Mouse (Mus musculus): Measurements from ENCODE around the gene Lmbrd1.
"Not testable (repeated sequence)": the region's sequence is repeated elsewhere in the genome, so short reads cannot be mapped to it uniquely, and the experiment has no call there.

Lmbrd1 gene

DNA sequence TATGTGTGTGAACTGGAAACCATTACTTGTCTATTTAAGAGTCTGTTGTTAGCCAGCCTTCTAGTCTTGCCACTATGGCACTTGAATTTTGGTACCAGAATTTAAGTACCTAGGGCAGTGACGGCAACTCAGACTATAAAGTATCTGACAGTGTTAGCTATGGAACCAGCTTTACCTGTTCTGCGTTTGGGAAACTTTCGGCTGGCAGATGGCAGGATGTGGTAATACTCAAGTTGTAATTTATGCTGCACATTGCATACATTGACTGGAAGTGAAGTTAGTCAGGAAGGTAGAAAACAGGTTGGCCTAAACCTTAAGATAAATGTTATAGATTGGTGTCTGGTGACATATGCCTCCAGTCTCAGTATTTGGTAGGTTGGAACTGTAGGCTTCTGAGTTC, 53.9 kb downstream of the Lmbrd1 start:
- no peak for DNase-seq

DNA sequence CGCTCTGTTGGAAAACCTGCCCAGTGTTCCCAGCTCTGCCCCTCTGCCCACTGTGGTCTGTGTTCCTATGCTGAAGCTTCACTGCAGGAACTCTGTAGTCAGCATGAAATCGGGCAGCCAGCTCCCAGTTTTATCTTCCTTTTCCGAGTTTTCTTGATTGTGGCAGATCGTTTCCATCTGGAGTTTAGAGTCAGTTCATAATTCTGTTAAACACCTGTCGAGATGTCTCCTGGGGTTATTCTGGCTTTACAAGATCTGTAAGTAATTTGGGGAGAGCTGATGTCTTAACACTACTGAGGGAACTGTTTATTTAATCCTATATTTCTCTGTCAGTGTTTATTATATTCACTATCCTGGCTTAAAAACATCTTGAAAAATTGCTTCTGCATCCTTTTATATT, 56.4 kb downstream of the Lmbrd1 start:
- no peak for DNase-seq

DNA sequence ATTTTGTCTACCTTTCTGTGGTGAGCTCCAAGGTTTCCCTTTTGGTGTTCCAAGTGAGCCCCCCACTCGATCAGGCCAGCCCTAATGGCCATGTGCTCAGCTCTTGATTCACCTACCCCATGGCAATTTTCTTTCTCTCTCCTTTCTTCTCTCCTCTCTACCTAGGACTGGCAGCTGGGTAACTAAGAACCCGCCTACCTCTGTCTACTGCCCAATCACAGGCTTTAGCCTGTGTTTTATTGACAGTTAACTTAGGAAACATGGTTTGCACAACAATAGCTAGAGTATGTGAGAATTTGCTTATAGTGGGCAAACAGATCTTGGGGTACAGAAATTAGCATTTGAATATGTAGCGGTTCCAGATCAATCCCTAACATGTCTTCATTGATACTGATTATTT, 62.5 kb downstream of the Lmbrd1 start:
- DNase-seq: no peak

- no peak for DNase-seq
These were observed 63.1 kb downstream of the Lmbrd1 start for GRCm38 (mm10) chr1:24741552-24741951.

- no peak for DNase-seq
These were observed 64.9 kb downstream of the Lmbrd1 start for GRCm38 (mm10) chr1:24743191-24743924.

DNA sequence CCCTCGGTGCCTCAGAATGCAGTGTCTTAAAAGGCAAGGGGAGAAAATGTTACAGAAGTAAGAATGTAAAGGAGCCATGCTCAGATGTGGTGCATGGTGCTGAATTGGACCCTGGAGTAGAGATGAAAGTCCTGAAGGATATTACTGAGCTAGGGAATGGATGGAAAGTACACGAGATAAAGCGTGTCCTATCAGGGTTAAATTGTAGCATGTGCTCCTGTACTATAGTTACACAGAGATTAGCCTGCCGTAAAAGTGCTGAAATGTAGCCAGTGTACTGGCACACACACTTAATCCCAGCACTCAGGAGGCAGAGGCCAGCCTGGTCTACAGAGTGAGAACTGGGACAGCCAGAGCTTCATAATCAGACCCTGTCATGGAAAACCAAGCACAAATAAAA, 74.3 kb downstream of the Lmbrd1 start:
- no peak for DNase-seq

DNA sequence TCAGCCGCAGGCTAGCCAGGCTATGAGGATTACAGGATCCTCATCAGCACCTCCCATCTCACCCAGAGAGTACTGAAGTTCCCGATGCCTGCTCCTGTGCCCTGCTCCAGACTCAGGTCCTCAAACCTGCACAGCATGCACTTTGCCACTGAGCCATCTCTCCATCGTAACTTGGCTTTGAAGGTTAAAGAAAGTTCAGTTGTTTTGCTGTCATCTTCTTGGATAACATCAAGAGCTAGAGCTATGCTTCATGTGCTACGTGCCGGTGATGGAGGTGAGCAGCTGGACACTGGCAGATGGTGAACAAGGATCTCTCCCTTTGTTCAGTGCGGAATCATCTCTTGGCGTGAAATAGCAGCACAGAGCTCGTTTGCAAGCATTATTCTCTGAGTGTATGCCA, 80.1 kb downstream of the Lmbrd1 start:
- DNase-seq: no peak

GRCm38 (mm10) chr1:24766466-24766865, 88.0 kb downstream of the Lmbrd1 start:
- no peak for DNase-seq

DNA sequence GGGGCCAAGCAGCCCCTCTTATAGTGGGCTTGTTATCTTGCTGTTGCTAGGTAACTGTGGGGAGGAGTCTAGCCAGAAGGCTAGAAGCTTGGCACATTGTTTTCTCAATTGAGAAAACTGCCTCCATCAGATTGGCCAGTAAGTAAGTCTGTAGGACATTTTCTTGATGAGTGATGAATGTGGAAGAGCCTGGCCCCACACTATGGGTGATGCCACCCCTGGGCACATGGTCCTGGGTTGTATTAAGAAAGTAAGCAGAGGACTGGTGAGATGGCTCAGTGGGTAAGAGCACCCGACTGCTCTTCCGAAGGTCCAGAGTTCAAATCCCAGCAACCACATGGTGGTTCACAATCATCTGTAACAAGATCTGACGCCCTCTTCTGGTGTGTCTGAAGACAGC, 88.8 kb downstream of the Lmbrd1 start:
- DNase-seq: not testable (repeated sequence)

DNA sequence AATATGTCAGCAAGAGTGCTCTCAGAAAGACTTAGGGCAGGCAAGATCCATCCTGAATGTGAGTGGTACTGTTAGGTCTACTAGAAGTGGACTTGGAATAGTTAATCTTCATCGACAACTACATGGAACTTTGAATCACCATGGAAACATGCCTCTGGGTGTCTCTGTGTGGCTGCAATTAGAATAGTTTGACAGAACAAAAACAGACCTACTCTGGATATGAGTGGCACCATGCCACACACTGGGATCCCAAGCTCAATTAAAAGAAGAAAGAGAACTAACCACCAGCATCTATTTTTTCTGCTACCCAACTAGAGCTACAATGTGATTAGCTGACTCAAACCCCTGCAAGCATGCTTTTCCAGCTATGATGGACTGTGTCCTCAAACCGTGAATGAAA, 95.2 kb downstream of the Lmbrd1 start:
- DNase-seq: no peak

- DNase-seq: no peak
These were observed 98.1 kb downstream of the Lmbrd1 start for GRCm38 (mm10) chr1:24776576-24776975.

DNA sequence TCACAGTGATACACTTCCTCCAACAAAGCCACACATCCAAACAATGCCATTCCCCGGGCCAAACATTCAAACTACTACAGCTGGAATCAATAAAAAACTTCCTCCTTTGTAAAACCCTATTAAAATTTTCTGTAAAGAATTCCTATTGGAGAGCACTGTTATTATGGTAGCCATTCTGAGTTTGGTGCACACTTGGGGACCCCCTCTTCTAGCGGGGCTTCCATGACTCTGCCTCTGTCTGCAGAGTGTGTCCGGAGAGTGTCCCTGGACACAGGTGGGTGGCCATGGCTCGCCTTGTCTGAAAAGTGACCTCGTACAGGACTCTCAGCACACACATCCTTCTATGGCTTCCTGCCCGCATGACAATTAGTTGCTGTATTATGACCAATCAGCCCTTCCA, 114.7 kb downstream of the Lmbrd1 start:
- no peak for DNase-seq

DNA sequence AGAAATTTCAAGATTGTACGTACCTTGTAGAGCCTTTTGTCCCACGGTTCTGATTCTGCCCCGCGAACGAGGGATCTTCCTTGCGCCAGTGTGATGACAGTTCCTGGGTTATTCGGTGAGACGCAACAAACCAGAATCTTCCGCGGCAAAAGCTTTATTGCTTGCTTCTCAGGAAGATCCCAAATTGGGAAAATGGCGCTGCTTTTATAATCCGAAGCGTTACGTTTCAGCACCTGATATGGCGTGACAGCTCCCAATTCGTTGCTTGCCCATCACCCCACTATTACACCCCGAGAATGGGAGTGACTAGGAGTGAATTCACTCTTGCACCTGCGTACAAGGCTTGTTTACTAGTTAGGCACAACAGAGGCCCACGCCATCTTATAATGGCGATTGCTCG, 129.5 kb downstream of the Lmbrd1 start:
- not testable (repeated sequence) for DNase-seq
